Mouse (Mus musculus) CH12.LX (cell line): ENCODE measurements around the gene Fahd2a. TPM values are rescaled to one million over a fixed set of nuclear protein-coding genes. Genes with fewer than 3 reads are reported as not detected.

ENCODE experiments used
- DNase-seq: peaks from one replicate; pipeline ENCODE4 v3.0.0-alpha.2; 2013; ENCODE audit errors: extremely low read depth
- H3K27ac ChIP-seq: 2 replicates; pipeline ENCODE4 v1.5.1; 2012; ENCODE audit warnings: low read depth, mild to moderate bottlenecking, control low read depth, moderate library complexity; ENCODE audit not compliant: insufficient read depth
- H3K27me3 ChIP-seq: replicated peaks from 2 replicates; pipeline ENCODE3; 2012; ENCODE audit warnings: inconsistent platforms
- H3K36me3 ChIP-seq, 2 experiments: replicated peaks in 1 of 2; 2 replicates each; pipeline versions ENCODE3 to v1.6.1; 2012; ENCODE audit warnings: inconsistent platforms in 1 of 2, low read length in 1 of 2, mild to moderate bottlenecking in 1 of 2, mixed read lengths in 1 of 2, moderate library complexity in 1 of 2; ENCODE audit not compliant: control insufficient read depth in 1 of 2, insufficient read depth in 1 of 2
- H3K4me1 ChIP-seq, 2 experiments: 2 replicates each; pipeline ENCODE4 v1.6.1; 2012; ENCODE audit warnings: inconsistent platforms in 1 of 2, moderate library complexity in 1 of 2; ENCODE audit not compliant: insufficient read depth in 2 of 2, control insufficient read depth in 1 of 2
- H3K4me2 ChIP-seq: 2 replicates; pipeline ENCODE4 v1.6.1; 2012; ENCODE audit warnings: low read depth, mild to moderate bottlenecking, control low read depth; ENCODE audit not compliant: poor library complexity, insufficient read depth, severe bottlenecking
- H3K4me3 ChIP-seq, 3 experiments: fragments of 150-350 bp in 1 of 3; sonication (generic) in 1 of 3; replicated peaks in 1 of 3; 2 replicates each; pipeline versions ENCODE3 to v1.5.1; 2011 to 2012; ENCODE audit warnings: low read depth in 2 of 3, low read length in 2 of 3, mild to moderate bottlenecking in 2 of 3, moderate library complexity in 2 of 3, control low read depth in 1 of 3, improper control_type of control experiment in 1 of 3, inconsistent platforms in 1 of 3, mixed read lengths in 1 of 3; ENCODE audit not compliant: poor library complexity in 1 of 3
- H3K79me2 ChIP-seq: replicated peaks from 2 replicates; pipeline ENCODE4 v1.6.1; 2012; ENCODE audit warnings: mild to moderate bottlenecking, moderate library complexity; ENCODE audit not compliant: control insufficient read depth, poor library complexity, insufficient read depth, severe bottlenecking; ENCODE audit errors: extremely low read depth
- H3K9ac ChIP-seq: 2 replicates; pipeline ENCODE4 v1.6.1; 2012; ENCODE audit warnings: low read depth, mild to moderate bottlenecking, control low read depth, moderate library complexity; ENCODE audit not compliant: insufficient read depth
- H3K9me3 ChIP-seq: replicated peaks from 2 replicates; pipeline ENCODE3; 2012; ENCODE audit warnings: low read length, inconsistent platforms, mixed read lengths
- CHD1 ChIP-seq: IDR thresholded peaks from 2 replicates; pipeline ENCODE4 v1.6.1; 2012; ENCODE audit warnings: low read depth, low read length, improper control_type of control experiment, inconsistent platforms
- CTCF ChIP-seq, 2 experiments: IDR thresholded peaks in 1 of 2; conservative IDR thresholded peaks in 1 of 2; 2 replicates each; pipeline ENCODE4 v1.5.1; 2011 to 2012; ENCODE audit warnings: low read depth in 2 of 2, low read length in 2 of 2, improper control_type of control experiment in 1 of 2, inconsistent platforms in 1 of 2, mild to moderate bottlenecking in 1 of 2, moderate library complexity in 1 of 2
- E2F4 ChIP-seq: IDR thresholded peaks from 2 replicates; pipeline ENCODE4 v1.6.1; 2011; ENCODE audit warnings: low read depth, low read length, improper control_type of control experiment; ENCODE audit not compliant: insufficient replicate concordance
- ELF1 ChIP-seq: IDR thresholded peaks from 2 replicates; pipeline ENCODE4 v1.6.1; 2014; ENCODE audit warnings: low read depth, mild to moderate bottlenecking, inconsistent platforms, low read length, improper control_type of control experiment
- EP300 ChIP-seq: IDR thresholded peaks from 2 replicates; pipeline ENCODE4 v1.6.1; 2011; ENCODE audit warnings: low read length, improper control_type of control experiment
- HCFC1 ChIP-seq: IDR thresholded peaks from 2 replicates; pipeline ENCODE4 v1.6.1; 2012; ENCODE audit warnings: low read depth, mild to moderate bottlenecking, inconsistent platforms, low read length, improper control_type of control experiment
- IRF4 ChIP-seq: IDR thresholded peaks from 2 replicates; pipeline ENCODE4 v1.6.1; 2014; ENCODE audit warnings: low read depth, mild to moderate bottlenecking, inconsistent platforms, low read length, improper control_type of control experiment
- JUND ChIP-seq: conservative IDR thresholded peaks from 2 replicates; pipeline ENCODE4 v1.6.1; 2011; ENCODE audit warnings: low read depth, low read length, improper control_type of control experiment
- POLR2A ChIP-seq: IDR thresholded peaks from 2 replicates; pipeline ENCODE4 v1.6.1; 2011; ENCODE audit warnings: low read depth, mild to moderate bottlenecking, improper control_type of control experiment, low read length
- POLR2AphosphoS2 ChIP-seq: IDR thresholded peaks from 2 replicates; pipeline ENCODE4 v1.6.1; 2011; ENCODE audit warnings: low read depth, low read length, improper control_type of control experiment
- RCOR1 ChIP-seq: conservative IDR thresholded peaks from 2 replicates; pipeline ENCODE4 v1.6.1; 2012; ENCODE audit warnings: low read depth, mild to moderate bottlenecking, inconsistent platforms, low read length, improper control_type of control experiment
- SIN3A ChIP-seq: IDR thresholded peaks from 2 replicates; pipeline ENCODE4 v1.6.1; 2012; ENCODE audit warnings: low read length, improper control_type of control experiment, inconsistent platforms
- TCF12 ChIP-seq: IDR thresholded peaks from 2 replicates; pipeline ENCODE4 v1.6.1; 2014; ENCODE audit warnings: low read depth, mild to moderate bottlenecking, inconsistent platforms, low read length, improper control_type of control experiment
- UBTF ChIP-seq: IDR thresholded peaks from 2 replicates; pipeline ENCODE4 v1.6.1; 2012; ENCODE audit warnings: low read depth, mild to moderate bottlenecking, inconsistent platforms, low read length, improper control_type of control experiment, moderate library complexity
- ZC3H11A ChIP-seq: IDR thresholded peaks from 2 replicates; pipeline ENCODE4 v1.6.1; 2012; ENCODE audit warnings: low read depth, mild to moderate bottlenecking, inconsistent platforms, low read length, improper control_type of control experiment
- ZMIZ1 ChIP-seq: IDR thresholded peaks from 2 replicates; pipeline ENCODE4 v1.6.1; 2012; ENCODE audit warnings: low read depth, mild to moderate bottlenecking, inconsistent platforms, low read length, improper control_type of control experiment
- ZNF384 ChIP-seq: IDR thresholded peaks from 2 replicates; pipeline ENCODE4 v1.6.1; 2012; ENCODE audit warnings: low read depth, low read length, improper control_type of control experiment, inconsistent platforms
- dilution Hi-C: fragments of 300-500 bp; cut with MboI; formaldehyde crosslinking; loops from 2 replicates; pipeline ENCODE4 v1.14.3; 2020; ENCODE audit warnings: low sequenced_read_pairs; ENCODE audit not compliant: extremely low pct_unique_long_range_greater_than_20kb, extremely low pct_ligation_motif_present
- in situ Hi-C: fragments of 300-500 bp; cut with MboI; formaldehyde crosslinking; loops from 3 replicates; pipeline ENCODE4 v1.14.3; 2019; ENCODE audit warnings: low sequenced_read_pairs, low pct_ligation_motif_present, low pct_unique_long_range_greater_than_20kb, mixed read lengths
- polyA plus RNA-seq: library from polyadenylated mRNA; unstranded; fragments of >175 nt; gene quantifications from 2 replicates; pipeline ENCODE4 v1.2.1, GENCODE M21; 2012; ENCODE audit warnings: low read depth; ENCODE audit not compliant: insufficient read length
- total RNA-seq, 2 experiments: library from RNA; depleted of rRNA; stranded (reverse); fragments of 300-350 nt in 1 of 2; fragments of >200 nt in 1 of 2; gene quantifications; 2 replicates each; pipeline ENCODE4 v1.2.3; 2012 to 2014

Gene Fahd2a
- total and polyA plus RNA-seq, 3 experiments, result 4.5 to 9.9 (median 6.6) TPM

GRCm38 (mm10) chr2:127479210-127479609, 34.8 kb upstream of the Fahd2a start:
- dilution Hi-C loops, result no loop called here
- no peak overlapping the region for H3K4me3 ChIP-seq

GRCm38 (mm10) chr2:127472279-127472678, 27.9 kb upstream of the Fahd2a start:
- Histone ChIP-seq H3K79me2 (no peaks in the 10 kb centered on the region), H3K27me3 (peaks cover 83% of the 10 kb centered on the region), H3K4me3 (no peak overlapping the region), H3K4me1 (no peaks in the 10 kb centered on the region)
- dilution Hi-C loops (no loop called here), in situ Hi-C loops (no loop called here)
- no peak for DNase-seq
- TF ChIP-seq UBTF (no peak), POLR2A (no peak), JUND (no peak), ZNF384 (peak; percentile 53), SIN3A (no peak), CTCF (conservative IDR thresholded peaks at IDR 0.05 in 1 of 2, IDR thresholded peaks at IDR 0.05 in 1 of 2; ENCODE audit: low read depth in 2 of 2, low read length in 2 of 2) (no peak)
- TF ChIP-seq, all 38 proteins: peak for 1
- no peak overlapping the region for H3K9ac ChIP-seq
- H3K4me2 ChIP-seq, result no peak overlapping the region
- H3K27ac ChIP-seq, result no peak overlapping the region
- no peaks in the 10 kb centered on the region for H3K9me3 ChIP-seq
- no peaks in the 10 kb centered on the region for H3K36me3 ChIP-seq

More at GRCm38 (mm10) chr2:127479210-127479609, 34.8 kb upstream of the Fahd2a start:
- in situ Hi-C loops, result loop anchor here (25.0 kb wide), 1 partner anchor 208 kb away; no protein-coding TSS in a partner anchor
- Histone ChIP-seq H3K27ac (no peak overlapping the region), H3K9me3 (peaks cover 2% of the 10 kb centered on the region), H3K9ac (no peak overlapping the region), H3K79me2 (no peaks in the 10 kb centered on the region), H3K27me3 (peaks cover 85% of the 10 kb centered on the region), H3K36me3 (no peaks in the 10 kb centered on the region), H3K4me2 (no peak overlapping the region), H3K4me1 (0 out of 4 replicates have a peak, but pooled peaks cover 0 to 6% of the 10 kb centered on the region in 2 experiments)
- TF ChIP-seq HCFC1 (no peak), EP300 (no peak), POLR2AphosphoS2 (no peak), IRF4 (no peak), ZC3H11A (no peak), CHD1 (no peak), ZMIZ1 (no peak), E2F4 (no peak)
- DNase-seq, result no peak

GRCm38 (mm10) chr2:127471281-127471680, 26.9 kb upstream of the Fahd2a start:
- Histone ChIP-seq H3K9me3 (no peaks in the 10 kb centered on the region), H3K27me3 (peaks cover 79% of the 10 kb centered on the region), H3K27ac (no peak overlapping the region)
- dilution Hi-C loops, result no loop called here
- no peak for DNase-seq
- TF ChIP-seq JUND (no peak), ELF1 (no peak), UBTF (no peak), POLR2AphosphoS2 (no peak), TCF12 (no peak), RCOR1 (no peak), ZC3H11A (no peak)
- TF ChIP-seq, all 38 proteins: peak for 0
- in situ Hi-C loops, result no loop called here
- H3K4me3 ChIP-seq, result no peak overlapping the region
- no peaks in the 10 kb centered on the region for H3K36me3 ChIP-seq
- no peaks in the 10 kb centered on the region for H3K4me1 ChIP-seq
- no peak overlapping the region for H3K4me2 ChIP-seq
- no peak overlapping the region for H3K9ac ChIP-seq
- H3K79me2 ChIP-seq, result no peaks in the 10 kb centered on the region
